Mouse (Mus musculus) retina, postnatal 7 days (tissue): Measurements from ENCODE around the gene Commd7.

Experiments
- DNase-seq: peaks from one replicate; pipeline ENCODE4 v3.0.0-alpha.2; 2012; ENCODE audit warnings: low read depth, low spot score

The Commd7 gene

GRCm38 (mm10) chr2:153622449-153622848, 10.1 kb downstream of the Commd7 start:
- DNase-seq, result no peak

- no peak for DNase-seq
Measured at GRCm38 (mm10) chr2:153618889-153619288, 13.7 kb downstream of the Commd7 start.

- no peak for DNase-seq
Measured at GRCm38 (mm10) chr2:153618439-153618838, 14.1 kb downstream of the Commd7 start.

- DNase-seq, result no peak
Measured at GRCm38 (mm10) chr2:153616893-153617292, 15.7 kb downstream of the Commd7 start.

GRCm38 (mm10) chr2:153612594-153613281, 19.8 kb downstream of the Commd7 start:
- no peak for DNase-seq

- DNase-seq, result no peak
Measured at GRCm38 (mm10) chr2:153611743-153612142, 20.8 kb downstream of the Commd7 start.

- no peak for DNase-seq
Measured at GRCm38 (mm10) chr2:153611241-153611630, 21.3 kb downstream of the Commd7 start.

- DNase-seq, result no peak
Measured at GRCm38 (mm10) chr2:153610426-153611240, 21.9 kb downstream of the Commd7 start.

- peak; percentile 71 for DNase-seq
Measured at GRCm38 (mm10) chr2:153609548-153609947, 23.0 kb downstream of the Commd7 start.

- no peak for DNase-seq
Measured at GRCm38 (mm10) chr2:153609058-153609457, 23.5 kb downstream of the Commd7 start.

- DNase-seq, result no peak
Measured at GRCm38 (mm10) chr2:153607870-153608515, 24.6 kb downstream of the Commd7 start.

- DNase-seq, result no peak
Measured at GRCm38 (mm10) chr2:153606421-153606820, 26.2 kb downstream of the Commd7 start.

GRCm38 (mm10) chr2:153603724-153604123, 28.9 kb downstream of the Commd7 start:
- DNase-seq, result no peak

- no peak for DNase-seq
Measured at GRCm38 (mm10) chr2:153600667-153601648, 31.6 kb downstream of the Commd7 start.

GRCm38 (mm10) chr2:153600021-153600666, 32.4 kb downstream of the Commd7 start:
- DNase-seq, result no peak

- no peak for DNase-seq
Measured at GRCm38 (mm10) chr2:153597626-153598025, 35.0 kb downstream of the Commd7 start.

- DNase-seq, result no peak
Measured at GRCm38 (mm10) chr2:153597014-153597413, 35.6 kb downstream of the Commd7 start.

GRCm38 (mm10) chr2:153594998-153595397, 37.6 kb downstream of the Commd7 start:
- no peak for DNase-seq

GRCm38 (mm10) chr2:153593186-153593585, 39.4 kb downstream of the Commd7 start:
- no peak for DNase-seq
